Mouse (Mus musculus): ENCODE data around the gene Gm26661. TPM values are rescaled to one million over a fixed set of nuclear protein-coding genes. Genes with fewer than 3 reads are reported as not detected.

Gene Gm26661
- not detected in 2 replicates for polyA plus RNA-seq (2015; fragmentation: Nextera tagmentation; extraction: Ambion mirVana)

DNA sequence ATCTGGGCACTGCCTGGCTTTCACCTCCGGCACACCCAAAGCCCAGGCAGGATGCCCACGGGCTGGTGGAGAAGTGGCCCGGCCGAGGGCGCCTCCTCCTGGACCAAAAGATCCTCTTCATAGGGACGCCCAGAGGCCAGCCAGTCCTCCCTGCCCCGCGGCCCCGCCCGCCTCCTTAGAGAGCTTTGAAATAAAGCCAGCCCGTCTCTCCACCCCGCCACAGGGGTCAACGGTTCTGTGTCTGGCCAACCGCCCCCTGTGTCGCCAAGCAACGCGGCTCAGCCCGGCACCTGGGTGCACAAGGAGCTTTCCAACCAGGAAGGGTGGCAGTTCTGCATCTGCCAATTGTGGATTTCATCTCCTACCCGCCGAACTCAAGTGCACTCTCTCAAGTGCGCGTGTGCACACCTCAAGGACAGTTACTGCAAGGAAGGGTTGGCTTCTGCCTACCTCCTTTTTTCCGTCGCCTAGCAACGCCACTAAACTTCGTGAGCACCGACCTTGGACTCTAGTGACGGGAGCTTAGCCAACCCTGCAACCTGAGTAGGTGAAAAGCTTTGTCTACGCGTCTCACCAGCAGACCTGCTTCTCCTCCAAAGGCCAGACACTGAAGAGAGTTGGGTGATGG is at the start of gene Gm26661:
Gene Gm26661 (plus strand): TSS at position 56 of the 628 bp plus-strand sequence.
- peaks cover 12% of the 10 kb centered on the region for H3K4me1 ChIP-seq
- H3K4me2 ChIP-seq = peak within 1 kb of the TSS; percentile 84
- H3K4me3 ChIP-seq (replicated peaks) = peak within 1 kb of the TSS; percentile 47
- peak; percentile 90 for ATAC-seq (ENCODE audit: low FRiP score)
- peak within 1 kb of the TSS; percentile 66; the same call in 1 of the 2 replicates for H3K27ac ChIP-seq (replicated peaks)
- no peaks in the 10 kb centered on the region for H3K27me3 ChIP-seq (replicated peaks)
- H3K36me3 ChIP-seq = no peaks in the 10 kb centered on the region
- 3% methylated on average over 30 of the region's 30 CpGs for WGBS
- H3K9ac ChIP-seq (replicated peaks) = peak within 1 kb of the TSS; percentile 50
- H3K9me3 ChIP-seq (replicated peaks) = no peaks in the 10 kb centered on the region

DNA sequence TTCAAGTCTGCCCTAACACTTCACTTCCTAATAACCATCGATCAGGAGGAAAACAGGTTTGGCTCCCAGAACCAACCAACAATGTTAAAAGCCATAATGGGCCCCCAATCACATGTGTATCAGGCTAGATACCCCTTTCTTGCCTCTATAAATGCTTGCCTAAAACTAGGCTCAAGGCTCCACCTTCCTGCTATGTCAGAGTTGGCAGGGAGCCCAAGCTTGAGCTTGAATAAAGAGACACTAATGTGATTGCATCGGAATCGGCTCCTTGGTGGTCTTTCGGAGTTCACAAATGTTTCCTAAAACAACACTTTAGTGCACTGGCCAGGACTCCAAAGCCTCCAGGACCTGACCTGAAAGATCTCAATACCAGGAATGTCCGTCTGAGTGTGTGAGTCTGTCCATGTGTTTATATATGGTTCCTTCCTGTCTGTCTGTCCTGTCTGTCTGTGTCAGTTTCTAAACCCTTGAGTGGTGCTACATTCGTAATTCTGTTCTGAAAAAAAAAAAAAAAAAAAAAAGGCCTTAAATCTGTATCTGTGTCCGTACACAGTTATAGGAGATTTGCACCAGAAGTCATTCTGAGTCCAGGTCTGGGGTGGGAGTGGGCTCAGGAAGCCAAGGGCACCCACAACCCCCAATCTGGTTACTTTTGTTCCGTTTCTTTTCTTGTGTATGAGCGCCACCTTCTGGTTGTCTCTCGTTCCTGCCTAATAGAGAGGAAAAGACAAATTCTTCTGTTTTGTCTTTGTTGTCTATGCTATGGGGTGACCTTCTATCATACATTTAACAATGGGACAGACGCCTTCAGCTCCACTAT is 42.2 kb upstream of the Gm26661 start:
- Histone ChIP-seq H3K27ac (replicated peaks) (peak overlapping the region; percentile 79), H3K27me3 (replicated peaks) (no peaks in the 10 kb centered on the region), H3K9ac (replicated peaks) (peak overlapping the region; percentile 26), H3K9me3 (replicated peaks) (no peaks in the 10 kb centered on the region), H3K4me2 (peak overlapping the region; percentile 49), H3K36me3 (no peaks in the 10 kb centered on the region), H3K4me3 (replicated peaks) (peak overlapping the region; percentile 22), H3K4me1 (peaks cover 4% of the 10 kb centered on the region)
- WGBS = 29% methylated on average over 11 of the region's 11 CpGs
- ATAC-seq (ENCODE audit: low FRiP score) = peak; percentile 97

DNA sequence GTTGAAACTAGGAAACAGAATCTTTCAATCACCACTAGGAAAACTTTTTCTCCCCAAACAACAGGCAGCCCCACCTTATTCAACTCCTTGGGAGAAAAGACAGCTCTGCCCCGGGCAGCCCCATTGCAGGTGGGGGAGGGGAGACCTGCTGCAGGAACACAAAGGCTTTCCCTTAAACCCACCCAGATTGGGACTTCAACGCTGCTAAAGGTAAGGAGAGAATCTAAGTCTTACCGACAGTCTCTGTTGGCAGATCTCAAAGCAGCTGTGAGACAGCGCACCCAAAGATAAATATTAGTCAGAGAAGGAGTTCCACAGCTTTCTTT is 41.7 kb upstream of the Gm26661 start:
- Histone ChIP-seq H3K9me3 (replicated peaks) (no peaks in the 10 kb centered on the region), H3K4me1 (peaks cover 4% of the 10 kb centered on the region), H3K27me3 (replicated peaks) (no peaks in the 10 kb centered on the region), H3K36me3 (no peaks in the 10 kb centered on the region), H3K27ac (replicated peaks) (peak overlapping the region; percentile 79), H3K4me3 (replicated peaks) (peak overlapping the region; percentile 22), H3K9ac (replicated peaks) (peak overlapping the region; percentile 26), H3K4me2 (peak overlapping the region; percentile 49)
- 15% methylated on average over 4 of the region's 4 CpGs for WGBS
- ATAC-seq (ENCODE audit: low FRiP score) = peak; percentile 93

DNA sequence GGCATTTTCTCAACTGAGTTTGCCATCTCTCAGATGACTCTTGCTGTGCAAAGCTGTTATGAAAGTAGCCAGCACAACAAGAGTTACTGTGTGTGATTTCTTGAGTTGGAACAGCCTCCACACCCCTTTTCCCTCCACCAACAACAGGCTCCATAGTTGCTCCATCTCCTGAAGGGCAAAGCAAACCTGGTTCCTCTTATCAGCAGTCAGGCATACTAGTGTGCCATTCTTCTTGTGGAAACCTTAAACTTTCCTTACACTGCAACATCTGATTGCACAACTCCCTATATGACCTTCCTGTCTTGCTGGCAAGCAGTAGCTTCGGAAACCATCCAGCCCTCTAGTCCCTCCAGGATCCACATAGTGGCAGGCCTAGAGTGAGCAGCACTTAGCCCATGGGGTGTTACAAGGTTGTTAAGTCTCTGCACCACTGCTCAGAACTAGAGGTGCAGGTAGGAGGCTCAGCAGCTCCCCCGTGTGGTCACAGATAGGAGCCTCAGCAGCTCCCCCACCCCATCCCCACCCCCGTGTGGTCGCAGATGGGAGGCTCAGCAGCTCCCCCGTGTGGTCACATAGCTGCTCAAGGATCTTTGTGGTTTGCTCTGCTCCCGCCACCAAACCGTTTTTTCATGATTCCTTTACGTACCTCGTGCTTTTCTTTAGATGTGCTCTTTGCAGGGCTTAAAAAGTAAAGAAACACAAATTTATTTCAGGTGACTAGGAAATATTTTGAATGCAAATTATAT is 25.6 kb upstream of the Gm26661 start:
- peak; percentile 90 for ATAC-seq (ENCODE audit: low FRiP score)
- Histone ChIP-seq H3K27me3 (replicated peaks) (no peaks in the 10 kb centered on the region), H3K4me1 (no peaks in the 10 kb centered on the region), H3K9ac (replicated peaks) (no peak overlapping the region), H3K9me3 (replicated peaks) (no peaks in the 10 kb centered on the region), H3K4me3 (replicated peaks) (no peak overlapping the region), H3K4me2 (no peak overlapping the region), H3K36me3 (no peaks in the 10 kb centered on the region), H3K27ac (replicated peaks) (no peak overlapping the region)
- WGBS = 14% methylated on average over 9 of the region's 9 CpGs

DNA sequence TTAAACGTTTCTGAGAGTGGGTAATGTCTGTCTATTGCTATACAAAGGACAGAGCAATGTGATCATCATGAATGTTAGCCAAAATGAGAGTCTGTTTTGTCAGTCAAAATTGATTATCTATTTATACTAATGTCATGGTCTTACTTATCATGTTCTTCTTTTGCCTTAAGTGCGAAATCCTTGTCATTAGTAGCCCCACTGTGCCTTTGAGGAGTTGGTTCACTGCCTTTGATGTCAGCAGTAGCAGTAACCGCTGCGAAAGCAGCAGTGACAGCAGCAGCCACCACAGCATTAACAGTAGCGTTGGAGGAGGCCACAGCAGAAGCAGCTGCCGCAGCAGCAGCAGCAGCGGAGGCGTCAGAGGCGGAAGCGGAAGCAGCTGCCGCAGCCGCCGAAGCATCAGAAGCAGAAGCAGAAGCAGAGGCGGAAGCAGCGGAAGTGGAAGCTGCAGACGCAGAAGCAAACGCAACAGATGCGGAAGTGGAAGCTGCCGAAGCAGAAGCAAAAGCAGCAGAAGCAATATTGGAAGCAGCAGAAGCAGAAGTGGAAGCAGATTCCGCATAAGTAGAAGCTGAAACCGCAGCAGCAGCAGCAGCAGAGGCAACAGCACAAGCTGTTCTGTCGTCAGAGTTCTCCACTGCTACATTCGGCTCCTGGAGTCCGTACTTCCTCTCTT is 17.5 kb upstream of the Gm26661 start:
- Histone ChIP-seq H3K9me3 (replicated peaks) (no peaks in the 10 kb centered on the region), H3K27ac (replicated peaks) (peak overlapping the region; percentile 76), H3K27me3 (replicated peaks) (no peaks in the 10 kb centered on the region), H3K9ac (replicated peaks) (peak overlapping the region; percentile 29), H3K4me1 (0 out of 2 replicates have a peak, but pooled peaks cover 2% of the 10 kb centered on the region), H3K4me2 (peak overlapping the region; percentile 48), H3K4me3 (replicated peaks) (peak overlapping the region; percentile 43), H3K36me3 (no peaks in the 10 kb centered on the region)
- 41% methylated on average over 24 of the region's 24 CpGs for WGBS
- ATAC-seq (ENCODE audit: low FRiP score) = peak; percentile 94

DNA sequence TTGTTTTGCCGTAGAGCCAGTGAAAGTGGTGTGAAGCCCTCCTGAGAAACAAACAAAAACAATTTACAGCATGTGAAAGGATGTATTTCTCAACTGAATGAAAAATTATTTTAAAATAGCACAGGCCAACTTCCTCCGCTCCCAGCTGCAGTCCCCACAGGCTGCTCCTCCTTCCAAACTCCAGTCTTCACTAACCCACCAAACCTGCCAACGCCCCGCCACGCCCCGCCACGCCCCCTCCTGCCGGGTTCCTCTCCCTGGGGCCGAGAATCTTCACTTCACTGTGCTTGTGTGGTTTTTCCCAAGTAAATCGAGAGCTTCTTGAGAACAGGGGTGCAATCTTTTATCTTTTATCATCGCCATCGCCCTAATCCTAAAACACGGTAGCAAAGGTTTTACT is 5.3 kb upstream of the Gm26661 start:
- Histone ChIP-seq H3K9ac (replicated peaks) (no peak overlapping the region), H3K27ac (replicated peaks) (no peak overlapping the region), H3K4me3 (replicated peaks) (no peak overlapping the region), H3K4me1 (peaks cover 4% of the 10 kb centered on the region), H3K36me3 (no peaks in the 10 kb centered on the region), H3K9me3 (replicated peaks) (no peaks in the 10 kb centered on the region), H3K4me2 (no peak overlapping the region), H3K27me3 (replicated peaks) (no peaks in the 10 kb centered on the region)
- whole genome bisulfite sequencing = 39% methylated on average over 13 of the region's 13 CpGs
- no peak for ATAC-seq (ENCODE audit: low FRiP score)

DNA sequence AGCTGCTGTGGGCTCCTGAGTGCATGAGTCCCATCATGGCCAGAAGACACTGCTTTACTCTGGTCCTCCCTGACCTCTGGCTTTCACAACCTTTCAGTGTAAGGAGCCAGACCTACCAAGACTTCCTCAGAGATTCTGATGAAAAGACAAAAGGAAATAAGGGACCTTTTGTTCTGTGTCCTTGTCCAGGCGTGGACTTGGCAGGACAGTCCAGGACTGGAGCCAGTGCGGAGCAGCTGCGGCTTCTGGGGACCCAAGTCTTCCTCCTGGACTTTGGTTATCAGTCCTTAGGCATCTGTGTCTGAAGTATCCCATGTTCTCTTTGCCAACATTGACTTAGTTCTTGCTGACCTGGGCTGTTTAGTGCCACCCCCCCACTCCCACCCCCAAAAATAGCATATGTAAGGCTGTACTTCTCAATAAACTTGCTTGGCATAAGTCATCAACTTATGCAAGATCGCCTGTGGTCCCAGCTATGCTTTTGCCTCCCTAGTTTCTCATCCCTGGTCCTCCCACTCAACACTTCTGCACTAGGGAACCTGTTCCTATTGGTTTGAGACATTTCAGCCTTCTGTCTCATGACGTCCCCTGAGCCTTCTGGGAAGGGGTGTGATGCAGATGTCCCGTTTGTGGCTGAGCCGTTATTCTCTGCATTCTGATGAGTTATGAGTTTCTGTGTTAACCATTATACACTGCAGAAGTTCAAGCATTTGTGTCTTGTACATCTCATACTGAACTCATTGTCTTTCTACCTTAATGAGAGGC is 1.9 kb upstream of the Gm26661 start:
- H3K27me3 ChIP-seq (replicated peaks) = no peaks in the 10 kb centered on the region
- no peaks in the 10 kb centered on the region for H3K36me3 ChIP-seq
- H3K9me3 ChIP-seq (replicated peaks) = no peaks in the 10 kb centered on the region
- WGBS = 85% methylated on average over 7 of the region's 7 CpGs
- no peak overlapping the region for H3K4me2 ChIP-seq
- H3K4me1 ChIP-seq = peaks cover 14% of the 10 kb centered on the region
- H3K4me3 ChIP-seq (replicated peaks) = no peak overlapping the region
- H3K27ac ChIP-seq (replicated peaks) = no peak overlapping the region
- no peak overlapping the region for H3K9ac ChIP-seq (replicated peaks)
- no peak for ATAC-seq (ENCODE audit: low FRiP score)

DNA sequence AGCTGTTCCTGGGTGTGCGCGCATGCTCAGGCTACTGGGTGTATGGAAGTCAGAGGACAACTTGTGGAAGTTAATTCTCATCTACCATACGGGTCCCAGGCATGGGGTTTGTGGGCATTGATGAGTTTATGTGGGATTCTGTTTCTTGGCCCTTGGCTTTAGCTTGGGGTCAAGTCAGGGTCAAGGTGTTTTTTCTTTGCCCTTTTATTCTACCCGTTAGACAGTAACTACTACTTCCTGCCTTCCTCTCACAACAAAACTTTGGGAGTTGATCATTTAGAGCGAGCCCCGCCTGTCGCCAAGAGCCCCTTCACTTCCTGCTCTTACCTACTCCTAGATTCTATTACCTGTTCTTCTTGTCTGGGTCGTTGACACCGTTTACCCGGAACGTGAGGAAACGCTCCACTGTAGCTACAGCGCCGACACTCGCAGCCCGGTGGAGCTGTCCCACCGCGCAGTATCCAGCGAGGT is 291 bp upstream of the Gm26661 start:
- peak overlapping the region; percentile 66; the same call in 1 of the 2 replicates for H3K27ac ChIP-seq (replicated peaks)
- peak overlapping the region; percentile 84 for H3K4me2 ChIP-seq
- no peaks in the 10 kb centered on the region for H3K9me3 ChIP-seq (replicated peaks)
- ATAC-seq (ENCODE audit: low FRiP score) = 0 out of 2 replicates have a peak, but pooled peaks have one; percentile 10
- WGBS = 16% methylated on average over 19 of the region's 19 CpGs
- peak overlapping the region; percentile 47 for H3K4me3 ChIP-seq (replicated peaks)
- H3K4me1 ChIP-seq = peaks cover 13% of the 10 kb centered on the region
- H3K9ac ChIP-seq (replicated peaks) = peak overlapping the region; percentile 50
- no peaks in the 10 kb centered on the region for H3K36me3 ChIP-seq
- H3K27me3 ChIP-seq (replicated peaks) = no peaks in the 10 kb centered on the region

DNA sequence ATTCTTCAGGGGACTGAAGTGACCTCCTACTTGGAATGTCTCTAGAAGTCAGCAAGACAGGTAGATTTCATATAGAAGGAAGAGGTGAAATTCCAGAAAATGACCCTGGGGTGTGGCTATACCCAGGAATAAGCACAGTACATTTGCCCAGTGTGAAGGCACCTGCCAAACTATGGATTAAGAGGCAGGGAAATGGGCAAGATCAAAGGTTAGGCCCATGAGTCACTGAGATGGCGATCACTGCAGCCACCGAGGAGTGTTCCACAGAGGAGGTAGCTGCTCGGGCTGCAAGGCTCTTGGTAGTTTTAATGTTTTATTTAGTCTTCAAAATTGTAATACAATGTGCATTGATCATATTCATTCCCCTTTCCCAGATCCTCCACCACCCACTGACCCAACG is 4.6 kb downstream of the Gm26661 start:
- no peak for ATAC-seq (ENCODE audit: low FRiP score)
- Histone ChIP-seq H3K9me3 (replicated peaks) (no peaks in the 10 kb centered on the region; the same call in 1 of the 2 replicates), H3K36me3 (no peaks in the 10 kb centered on the region), H3K4me3 (replicated peaks) (no peak overlapping the region), H3K4me1 (peaks cover 12% of the 10 kb centered on the region), H3K9ac (replicated peaks) (no peak overlapping the region), H3K27me3 (replicated peaks) (no peaks in the 10 kb centered on the region), H3K4me2 (no peak overlapping the region), H3K27ac (replicated peaks) (no peak overlapping the region)
- 83% methylated on average over 4 of the region's 4 CpGs for WGBS

DNA sequence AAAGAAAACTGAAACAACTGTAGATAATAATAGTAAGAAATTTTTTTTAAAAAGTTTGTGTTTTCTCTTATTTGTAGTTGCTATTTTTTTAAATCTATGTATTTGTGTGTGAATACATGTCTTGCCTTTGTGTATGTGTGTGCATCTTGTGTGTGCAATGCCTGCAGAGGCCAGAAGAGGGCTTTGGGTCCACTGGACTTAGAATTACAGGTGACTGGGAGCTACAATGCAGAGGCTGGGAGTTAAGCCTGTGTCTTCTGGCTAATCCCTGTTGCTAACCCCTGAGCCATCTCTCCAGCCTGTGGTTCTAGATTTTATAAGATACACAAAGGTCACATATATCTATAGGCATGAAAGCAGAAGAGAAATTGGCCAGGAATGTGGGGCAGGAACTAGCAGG is 9.2 kb downstream of the Gm26661 start:
- ATAC-seq (ENCODE audit: low FRiP score) = no peak
- no peak overlapping the region for H3K9ac ChIP-seq (replicated peaks)
- H3K27me3 ChIP-seq (replicated peaks) = no peaks in the 10 kb centered on the region
- H3K4me2 ChIP-seq = no peak overlapping the region
- no peak overlapping the region for H3K4me3 ChIP-seq (replicated peaks)
- H3K36me3 ChIP-seq = no peaks in the 10 kb centered on the region
- no peaks in the 10 kb centered on the region; the same call in 1 of the 2 replicates for H3K9me3 ChIP-seq (replicated peaks)
- no peaks in the 10 kb centered on the region for H3K4me1 ChIP-seq
- H3K27ac ChIP-seq (replicated peaks) = no peak overlapping the region

Measured in neural tube, embryonic 15.5 days (tissue).